Mouse (Mus musculus) NIH3T3 (cell line): ENCODE measurements around the gene Apc2.
"Not testable (repeated sequence)": the region's sequence is repeated elsewhere in the genome, so short reads cannot be mapped to it uniquely, and the experiment has no call there.

Experiments
- DNase-seq: peaks from one replicate; pipeline ENCODE4 v3.0.0-alpha.2; 2012; ENCODE audit warnings: low read depth

Apc2 gene

DNA sequence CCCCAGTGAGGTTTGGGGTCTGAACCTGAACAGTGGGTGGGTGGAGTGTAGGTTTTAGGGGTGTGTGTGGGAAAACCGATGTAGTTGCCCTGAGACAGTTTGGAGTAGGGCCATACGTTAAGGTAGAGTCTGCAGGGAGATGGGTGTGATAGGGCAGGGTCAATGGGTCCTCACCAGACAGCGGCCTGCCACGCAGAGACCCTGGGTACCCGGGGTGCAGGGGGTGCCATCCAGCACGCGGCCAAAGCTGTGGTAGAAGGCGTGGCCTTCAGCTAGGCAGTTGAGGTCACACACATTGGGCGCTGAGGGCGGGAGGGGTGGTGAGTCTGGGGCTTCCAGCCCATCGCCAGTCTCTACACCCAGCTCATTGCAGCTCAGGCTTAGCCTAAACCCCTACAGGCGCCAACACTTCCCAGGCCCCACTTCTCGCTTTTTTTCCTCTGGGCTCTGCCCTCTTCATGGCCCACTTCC is 47.7 kb downstream of the Apc2 start:
- DNase-seq: no peak

DNA sequence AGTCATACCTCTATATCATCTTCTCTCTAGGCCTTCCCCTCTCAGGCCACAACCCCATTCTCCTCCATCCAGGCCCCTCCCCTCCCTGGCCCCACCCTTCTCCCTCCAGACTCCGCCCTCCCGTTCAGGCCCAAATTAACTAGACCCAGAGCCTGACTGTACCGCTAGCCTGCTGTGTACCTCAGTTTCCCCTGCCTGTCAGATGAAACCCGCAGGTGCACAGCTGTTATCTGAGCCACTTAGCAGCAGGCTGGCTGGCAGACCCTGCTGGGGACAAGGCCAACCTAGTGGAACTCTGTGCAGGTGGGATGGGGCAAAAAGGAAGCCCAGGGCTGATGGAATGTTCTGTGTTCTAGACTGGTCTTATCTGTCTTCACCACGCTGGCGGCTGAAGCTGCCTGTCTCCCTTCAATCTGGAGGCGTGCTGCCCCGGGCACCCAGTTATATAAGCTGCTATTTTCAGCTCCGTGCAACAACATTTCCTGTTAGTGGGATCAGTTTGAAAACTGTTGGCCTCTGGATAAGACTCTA is 48.4 kb downstream of the Apc2 start:
- DNase-seq: no peak

DNA sequence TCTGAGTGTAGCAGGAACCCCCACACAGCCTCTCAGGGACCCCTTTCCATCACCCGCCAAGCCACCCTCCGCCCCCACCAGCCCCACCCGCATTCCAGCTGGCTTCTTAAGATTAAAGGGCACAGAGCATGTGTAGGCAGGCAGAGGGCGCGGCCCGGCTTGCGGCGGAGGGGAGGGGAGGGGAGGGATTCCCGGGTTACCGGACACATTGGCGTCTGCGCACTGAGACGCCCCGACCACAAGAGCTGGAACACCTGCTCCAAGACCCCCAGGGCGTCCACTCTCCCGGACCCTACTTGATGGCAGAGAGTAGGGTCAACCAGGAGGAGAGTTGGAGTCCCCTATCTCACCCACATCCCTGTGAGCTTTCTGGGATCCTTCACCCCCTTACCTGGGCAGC is 49.3 kb downstream of the Apc2 start:
- DNase-seq: no peak

DNA sequence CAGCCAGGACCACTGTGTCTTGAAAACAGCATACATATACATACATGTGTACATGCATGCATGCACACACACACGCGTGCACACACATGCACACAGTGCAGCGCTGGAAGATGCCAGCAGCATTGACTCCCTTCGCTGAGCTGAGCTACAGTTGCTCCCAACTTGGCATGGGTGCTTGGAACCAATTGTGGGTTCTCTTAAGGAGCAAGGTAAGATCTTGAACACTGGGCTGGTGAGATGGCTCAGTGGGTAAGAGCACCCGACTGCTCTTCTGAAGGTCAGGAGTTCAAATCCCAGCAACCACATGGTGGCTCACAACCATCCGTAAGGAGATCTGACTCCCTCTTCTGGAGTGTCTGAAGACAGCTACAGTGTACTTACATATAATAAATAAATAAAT is 50.2 kb downstream of the Apc2 start:
- DNase-seq: not testable (repeated sequence)

DNA sequence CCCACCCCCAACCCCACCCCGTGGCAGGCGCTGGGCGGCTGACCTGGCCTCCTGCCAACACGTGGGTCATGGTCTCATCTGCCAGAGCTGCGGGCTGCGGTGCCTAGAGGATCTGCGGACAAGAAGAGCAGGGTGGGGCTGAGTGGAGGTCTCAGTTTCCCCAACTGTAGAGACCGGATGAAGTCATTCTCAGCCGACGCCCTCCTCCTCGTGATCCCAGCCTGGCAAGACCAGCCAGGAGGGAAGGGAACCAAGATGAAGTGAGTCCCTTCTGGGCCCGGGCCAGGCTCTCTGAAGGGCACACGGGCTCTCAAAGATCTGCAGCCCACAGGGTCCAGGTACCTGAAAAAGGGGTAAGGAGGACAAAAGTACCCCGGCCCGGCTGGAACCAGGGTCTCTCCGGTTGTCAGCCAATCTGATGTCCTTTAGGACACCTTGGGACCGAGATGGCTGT is 51.8 kb downstream of the Apc2 start:
- peak; percentile 74 for DNase-seq

DNA sequence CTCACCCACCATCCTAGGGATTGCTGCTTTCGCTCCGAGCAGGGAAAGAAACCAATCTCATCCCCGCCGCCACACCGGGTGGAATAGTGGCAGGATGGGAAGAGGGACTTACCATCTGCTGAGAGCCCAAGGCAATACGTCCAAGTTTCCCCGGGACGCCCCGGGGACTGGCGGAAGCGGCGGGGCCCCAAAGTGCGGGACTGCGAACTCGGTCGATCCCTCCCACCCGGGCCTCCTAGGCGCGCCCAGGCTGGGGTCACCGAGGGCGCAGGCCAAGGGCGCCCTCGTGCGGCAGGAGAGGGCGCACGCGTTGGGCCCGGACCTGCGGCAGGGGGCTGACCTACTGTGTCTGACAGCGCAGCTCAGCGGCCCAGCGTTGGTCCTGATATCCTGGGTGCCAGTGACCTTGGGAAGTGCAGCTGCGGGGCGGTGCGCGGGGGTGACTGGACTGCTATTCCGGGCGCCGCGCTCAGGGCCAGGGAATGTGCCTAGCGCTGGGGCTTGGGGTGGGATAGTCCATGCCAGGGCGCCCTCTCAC is 52.5 kb downstream of the Apc2 start, which contains the start of gene Adamtsl5:
Adamtsl5 (minus strand) TSS at position 169 of the 538 bp plus-strand sequence.
- peak; percentile 94 for DNase-seq

DNA sequence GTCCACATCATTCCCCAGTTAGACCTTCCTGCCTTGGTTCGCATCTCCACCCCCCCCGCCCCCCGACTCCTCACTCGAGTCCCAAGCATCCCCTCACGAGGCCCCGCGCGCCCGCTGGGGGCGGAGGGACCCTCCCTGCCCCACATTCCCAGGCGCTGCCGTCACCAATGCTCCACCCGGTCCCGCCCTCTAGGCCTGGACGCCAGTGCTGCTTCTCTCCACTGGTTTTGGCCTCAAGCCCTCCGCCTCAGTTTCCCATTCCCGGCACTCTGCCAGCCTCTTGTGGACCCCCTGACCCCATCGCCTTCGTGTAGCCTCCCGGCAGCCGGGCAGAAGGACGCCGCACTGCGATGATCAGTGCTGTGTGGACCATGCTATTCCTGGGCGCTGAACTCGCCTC is 53.2 kb downstream of the Apc2 start:
- peak; percentile 52 for DNase-seq

DNA sequence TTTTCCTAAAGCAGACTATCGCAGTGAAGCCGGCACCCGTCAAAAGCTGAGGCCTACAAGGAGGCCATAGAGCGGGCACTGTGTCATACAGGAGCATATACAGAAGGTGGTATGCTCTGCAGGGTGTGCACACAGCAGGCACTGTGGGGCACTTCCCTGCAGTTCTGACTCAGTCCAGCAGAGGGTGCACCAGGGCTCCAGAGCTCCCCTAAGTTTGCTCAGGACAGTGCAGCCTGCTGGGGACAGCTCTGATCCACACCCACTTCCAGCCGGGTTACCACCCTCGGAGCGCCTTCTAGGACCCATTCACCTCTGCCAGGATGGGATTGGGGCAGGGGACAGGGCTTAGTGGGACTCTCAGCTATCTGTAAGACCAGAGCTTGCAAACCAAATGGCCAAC is 54.5 kb downstream of the Apc2 start:
- DNase-seq: peak; percentile 93

DNA sequence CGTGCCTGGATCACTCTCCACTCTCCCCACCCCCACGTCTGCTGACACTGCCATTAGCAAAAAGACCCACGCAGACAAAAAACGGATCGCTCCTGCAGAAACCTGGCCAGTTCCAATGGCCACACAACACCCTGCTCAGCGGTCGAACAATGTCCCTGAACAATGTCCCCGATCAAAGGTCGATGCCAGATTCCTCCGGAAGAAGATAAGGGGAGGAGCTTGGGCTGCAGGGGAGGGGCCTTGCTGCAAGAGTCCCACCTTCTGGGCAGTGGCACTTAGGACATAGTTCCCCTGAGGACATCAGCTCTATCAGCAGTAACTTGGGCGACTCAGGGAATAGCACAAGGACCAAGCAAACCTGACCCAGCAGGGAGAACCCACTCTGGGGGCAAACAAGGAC is 56.1 kb downstream of the Apc2 start:
- DNase-seq: no peak

DNA sequence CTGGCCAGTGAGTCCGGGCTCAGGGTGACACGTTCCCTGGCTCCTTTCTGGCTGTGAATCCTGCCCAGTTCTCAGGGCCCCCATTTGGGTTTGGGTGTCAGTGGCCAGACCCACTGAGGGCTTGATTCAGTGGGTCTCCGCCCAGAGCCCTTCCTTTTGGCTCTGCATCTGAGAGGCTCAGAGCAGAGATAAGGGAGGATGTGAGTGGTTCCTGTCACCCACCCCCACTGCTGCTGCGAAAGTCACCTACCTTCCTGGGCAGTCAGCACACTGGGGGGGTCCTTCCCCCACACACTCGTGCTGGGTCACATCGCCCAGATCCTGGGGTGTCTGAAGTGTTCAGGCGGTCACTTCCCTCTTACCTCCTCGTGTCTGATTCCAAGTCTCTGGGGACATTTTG is 57.0 kb downstream of the Apc2 start:
- DNase-seq: no peak

DNA sequence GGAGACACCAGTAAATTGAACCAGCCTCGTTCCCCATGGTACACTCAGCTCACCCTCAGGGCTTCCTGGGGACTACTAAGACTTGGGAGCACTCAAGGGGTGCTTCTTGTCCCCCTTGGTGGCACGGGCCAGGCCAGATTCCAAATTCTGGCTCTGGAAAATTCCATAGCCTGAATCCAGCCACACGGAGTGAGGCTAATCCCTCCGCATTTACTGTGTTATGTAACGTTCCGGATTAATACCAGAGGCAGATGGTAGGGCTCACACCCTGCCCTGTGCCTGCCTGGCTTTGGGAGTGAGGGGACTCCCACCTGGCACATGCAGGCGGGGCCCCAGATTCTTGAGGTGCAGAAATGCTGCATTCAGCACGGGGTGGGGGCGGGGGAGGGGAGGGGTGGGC is 59.7 kb downstream of the Apc2 start:
- no peak for DNase-seq

DNA sequence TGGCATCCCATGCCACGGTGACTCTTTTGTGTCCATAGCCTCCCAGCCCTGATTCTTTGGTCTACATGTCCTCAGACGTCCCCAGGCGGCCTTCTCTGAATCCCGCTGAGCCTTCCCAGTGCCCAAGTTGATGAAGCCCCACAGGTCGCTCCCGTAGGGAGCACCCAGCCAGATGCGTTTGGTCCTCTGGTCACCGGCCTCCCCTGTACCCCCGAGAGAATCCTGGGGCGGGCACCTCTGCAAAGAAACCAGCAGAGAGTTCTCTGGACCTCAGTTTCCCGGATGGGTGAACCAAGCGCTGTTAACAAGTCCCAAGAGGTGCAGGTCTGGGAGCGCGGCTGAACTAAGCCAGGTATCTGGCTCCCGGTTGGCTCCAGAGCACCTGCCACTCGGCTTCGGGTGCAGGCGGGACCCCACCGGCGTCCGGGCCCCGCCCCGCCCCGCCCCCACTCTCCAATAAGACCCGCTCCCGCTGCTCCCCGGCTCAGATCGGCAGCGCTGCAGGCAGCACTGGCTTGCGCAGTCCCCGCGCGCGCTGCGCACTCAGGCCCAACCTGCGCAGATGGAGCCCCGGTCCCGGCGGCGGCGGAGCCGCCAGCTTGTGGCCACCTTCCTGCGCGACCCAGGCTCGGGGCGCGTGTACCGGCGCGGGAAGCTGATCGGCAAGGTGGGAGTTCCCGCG is 60.4 kb downstream of the Apc2 start, which contains the start of gene Plk5:
Plk5 (plus strand) TSS at position 459 of the 682 bp plus-strand sequence.
- no peak for DNase-seq

DNA sequence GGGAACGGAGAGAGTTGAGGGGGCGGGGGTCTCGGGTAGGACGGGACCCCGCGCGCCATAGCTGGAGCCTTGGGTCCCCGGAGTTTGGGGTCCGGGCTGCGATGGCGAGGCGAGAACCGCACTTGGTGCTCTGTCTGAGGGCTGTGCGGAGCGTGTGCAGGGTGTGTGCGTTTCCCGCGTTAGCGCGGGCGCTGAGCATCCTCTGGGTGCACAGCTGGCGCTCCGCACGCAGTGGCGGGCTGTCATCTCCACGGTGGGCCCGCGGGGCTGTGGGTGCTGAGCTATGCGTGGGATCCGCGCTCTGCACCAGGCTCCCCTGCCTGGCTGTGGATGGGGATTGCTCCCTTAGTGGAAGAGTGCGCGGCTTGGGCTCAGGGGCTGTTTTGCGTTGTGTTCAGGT is 61.0 kb downstream of the Apc2 start:
- no peak for DNase-seq

DNA sequence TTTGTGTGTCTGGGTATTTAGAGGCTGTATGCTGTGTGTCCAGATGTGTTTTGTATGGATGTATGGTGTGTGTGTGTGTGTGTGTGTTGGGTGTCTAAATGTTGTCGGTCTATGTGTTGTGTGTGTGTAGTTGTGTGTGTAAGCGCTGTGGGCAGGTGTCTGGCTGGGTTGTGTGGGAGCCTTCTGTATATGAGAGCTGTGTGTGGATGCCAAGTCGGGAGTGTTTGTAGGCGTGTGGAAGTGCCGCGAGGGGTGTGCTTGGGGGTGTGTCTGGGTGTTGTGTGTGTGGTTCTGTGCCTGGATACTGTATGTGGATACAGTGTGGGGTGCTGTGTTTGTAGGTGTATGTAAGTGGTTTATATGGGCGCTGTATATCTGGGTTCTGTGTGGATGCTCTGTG is 61.6 kb downstream of the Apc2 start:
- DNase-seq: no peak

DNA sequence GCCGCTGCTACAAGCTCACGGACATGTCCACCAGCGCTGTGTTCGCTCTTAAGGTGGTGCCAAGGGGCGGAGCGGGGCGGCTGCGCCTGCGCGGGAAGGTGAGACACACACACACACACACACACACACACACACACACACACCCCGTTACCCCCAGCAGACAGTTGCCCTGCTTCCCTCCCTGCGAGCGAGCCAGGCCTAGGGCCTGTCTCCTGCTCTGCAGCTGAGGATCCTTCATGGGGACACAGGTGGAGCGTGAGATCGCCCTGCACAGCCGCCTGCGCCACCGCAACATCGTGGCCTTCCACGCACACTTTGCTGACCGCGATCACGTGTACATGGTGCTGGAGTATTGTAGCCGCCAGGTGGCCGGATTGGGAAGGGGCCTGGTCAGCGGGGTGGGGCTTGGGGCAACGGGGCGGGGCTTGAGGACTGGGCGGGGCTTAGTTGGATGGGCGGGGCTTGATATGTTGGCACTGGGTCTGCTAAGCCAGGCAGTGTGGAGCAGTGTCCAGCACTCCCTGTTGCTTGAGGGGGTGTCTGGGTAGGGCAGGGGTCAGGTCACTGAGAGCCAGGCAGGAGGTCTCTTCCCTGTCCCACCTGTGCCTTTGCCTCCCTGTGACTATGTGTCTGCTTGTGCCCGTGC is 62.3 kb downstream of the Apc2 start:
- no peak for DNase-seq

DNA sequence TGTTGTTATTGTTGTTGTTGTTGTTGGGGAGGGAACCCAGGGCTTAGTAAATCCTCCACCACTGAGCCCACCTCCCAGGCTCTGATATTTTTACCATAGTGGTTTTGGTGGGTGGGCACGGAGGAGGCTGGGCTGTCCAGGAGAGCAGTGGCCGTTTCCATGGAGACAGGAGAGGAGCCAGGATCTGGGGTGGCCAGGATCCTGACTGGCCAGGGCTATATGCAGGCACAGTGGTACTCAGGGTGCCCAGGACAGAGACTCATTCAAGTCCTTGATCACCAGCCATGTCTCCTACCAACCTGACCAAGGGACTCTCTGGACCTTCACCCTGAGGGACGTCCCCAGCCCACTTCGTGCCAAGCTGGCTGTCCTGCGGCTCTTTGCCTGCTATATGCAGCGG is 68.0 kb downstream of the Apc2 start:
- no peak for DNase-seq

DNA sequence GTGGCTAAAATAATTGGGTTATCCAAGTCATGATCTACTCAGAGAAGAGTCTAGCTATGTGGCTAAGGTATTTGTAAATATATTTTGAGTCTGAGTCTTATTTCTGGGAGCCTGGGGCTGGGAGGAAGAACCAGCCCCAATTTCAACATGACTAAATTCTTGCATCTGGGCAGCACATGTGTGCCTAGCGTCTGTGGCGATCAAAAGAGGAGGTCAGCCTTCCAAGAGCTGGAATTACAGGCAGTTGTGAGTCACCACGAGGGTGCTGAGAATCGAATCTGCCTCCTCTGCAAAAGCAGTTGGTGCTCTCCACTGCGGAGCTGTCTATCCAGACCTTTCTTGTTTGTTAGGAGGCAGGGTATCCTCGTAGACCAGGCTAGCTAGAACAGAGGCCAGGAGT is 70.0 kb downstream of the Apc2 start:
- DNase-seq: peak; percentile 75
